ENCODE assay signal across 17 mouse cellular contexts in the genomic region with DNA sequence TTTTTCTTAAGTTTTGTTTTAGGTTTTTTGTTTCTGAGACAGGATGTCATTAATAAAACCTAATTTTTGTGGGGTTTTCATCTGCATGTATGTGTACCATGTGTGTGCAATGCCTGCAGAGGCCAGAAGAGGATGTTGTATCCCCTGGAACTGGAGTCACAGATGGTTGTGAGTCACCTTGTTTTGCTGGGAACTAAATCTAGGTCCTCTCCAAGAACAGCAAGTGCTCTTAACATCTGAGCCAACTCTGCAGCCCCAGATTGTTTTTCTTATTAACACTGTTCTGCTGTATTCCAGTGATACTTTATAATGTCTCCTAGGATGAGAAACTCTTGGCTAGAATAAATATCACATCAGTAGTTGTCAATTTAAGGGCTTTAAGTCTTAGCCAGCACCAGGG.
"Had no signal": no experiment of that assay in that cellular context is flagged by ENCODE, and none has a peak within 500 bp of the region (broad histone marks: within the 10 kb centered on the region; RNA-seq: fewer than 3 reads in every experiment).

No protein-coding gene starts in this region.

- H3K4me3 ChIP-seq: limb, embryonic 13.5 days; midbrain, embryonic 10.5 days; myocyte; neural tube, embryonic 15.5 days; stomach, embryonic 15.5 days had no signal

- H3K27me3 ChIP-seq: limb, embryonic 13.5 days; neural tube, embryonic 15.5 days; stomach, embryonic 15.5 days had no signal

- H3K27ac ChIP-seq: kidney, postnatal 0 days; limb, embryonic 13.5 days; liver, embryonic 14.5 days; midbrain, embryonic 10.5 days; neural tube, embryonic 15.5 days; stomach, embryonic 15.5 days had no signal

- H3K9me3 ChIP-seq: limb, embryonic 13.5 days; midbrain, embryonic 10.5 days; neural tube, embryonic 15.5 days; stomach, embryonic 15.5 days had no signal

- H3K4me2 ChIP-seq: limb, embryonic 13.5 days; neural tube, embryonic 15.5 days; stomach, embryonic 15.5 days had no signal

- H3K9ac ChIP-seq: limb, embryonic 13.5 days; liver, embryonic 14.5 days; neural tube, embryonic 15.5 days; stomach, embryonic 15.5 days had no signal

- DNase-seq: kidney, adult 11 months; kidney, adult 9 months; kidney, postnatal 36 days; layer of hippocampus, postnatal 36 days; left cerebral cortex, postnatal 4 days; lung, adult 18-20 months; lung, postnatal 4 days; midbrain, embryonic 14.5 days; right cerebral cortex, postnatal 4 days; thymus, postnatal 36 days had no signal

- H3K36me3 ChIP-seq: neural tube, embryonic 15.5 days had no signal
